Mouse (Mus musculus) v-Abl transformed pro-B cells (cell line): ENCODE results near the gene Tes.

Source experiments
- in situ Hi-C, 2 experiments: fragments of 400-800 bp; cut with MboI; formaldehyde crosslinking; loops; one replicate each; pipeline ENCODE4 v1.15.1; 2025; ENCODE audit not compliant: unreplicated experiment in 2 of 2

Tes gene

DNA sequence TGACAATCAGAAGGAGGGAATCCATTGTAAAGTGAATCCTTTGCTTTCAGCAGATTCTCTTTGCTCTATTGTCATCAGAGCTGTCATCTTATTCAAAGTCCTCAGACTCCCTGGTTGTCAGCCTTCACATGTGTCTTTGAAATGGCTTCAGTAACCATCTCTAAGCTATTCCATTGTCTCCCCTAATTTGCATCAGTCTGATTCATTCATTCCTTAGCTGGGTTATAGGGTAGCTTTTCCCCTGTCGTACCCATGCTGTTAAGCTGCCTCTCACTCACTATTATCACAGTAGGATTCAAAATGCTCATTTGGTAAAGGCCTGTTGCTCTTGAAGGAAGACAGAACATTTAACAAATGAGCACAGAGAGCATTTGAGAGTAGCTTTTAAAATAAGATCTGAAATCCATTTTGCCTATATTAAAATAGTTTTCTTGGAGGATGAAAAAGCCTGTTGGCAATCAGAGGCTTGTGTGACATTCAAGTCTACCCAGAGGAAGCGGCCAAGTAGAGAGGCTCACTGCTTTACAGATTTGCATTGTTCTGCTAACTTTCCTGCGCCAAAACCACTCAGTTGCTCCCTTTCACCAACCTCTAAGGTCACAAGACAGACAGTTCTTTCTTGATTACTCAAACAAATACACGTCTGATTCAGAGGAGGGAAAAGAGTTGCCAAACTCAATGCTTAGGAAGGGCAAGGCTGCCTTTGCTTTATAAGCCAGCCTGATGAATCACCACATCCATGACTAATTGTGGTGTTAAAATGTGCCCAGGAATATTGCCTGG is 77.8 kb downstream of the Tes start:
- in situ Hi-C loops: no loop called here

DNA sequence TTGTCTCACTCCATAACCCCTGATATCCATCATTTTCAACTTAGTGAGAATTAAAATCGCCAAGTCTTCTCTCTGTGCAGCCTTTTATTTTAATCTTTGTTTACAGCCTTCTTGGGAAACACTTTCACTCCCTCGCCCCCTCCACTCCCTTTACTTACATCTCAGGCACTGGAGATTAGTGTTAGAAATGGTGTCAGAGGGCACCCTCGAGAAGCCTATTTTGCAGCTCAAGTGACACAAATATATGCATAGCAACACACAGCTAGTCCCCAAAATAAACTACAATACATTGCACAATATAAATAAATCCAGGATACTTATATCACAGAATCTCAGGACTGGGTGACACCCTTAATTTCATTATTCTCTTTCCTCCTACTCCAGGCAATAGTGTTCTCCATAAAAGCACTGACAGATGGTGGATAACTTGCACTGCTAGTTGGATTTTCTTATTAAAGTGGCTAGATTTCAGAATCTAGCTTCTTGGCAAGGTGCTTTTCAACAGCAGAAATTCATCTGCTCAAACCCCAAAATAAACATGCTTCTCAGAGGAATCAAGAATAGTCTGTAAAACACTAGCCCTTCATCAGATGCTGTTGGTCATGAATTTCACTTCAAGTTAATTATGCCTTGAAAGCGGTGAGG is 86.2 kb downstream of the Tes start:
- in situ Hi-C loops: no loop called here

DNA sequence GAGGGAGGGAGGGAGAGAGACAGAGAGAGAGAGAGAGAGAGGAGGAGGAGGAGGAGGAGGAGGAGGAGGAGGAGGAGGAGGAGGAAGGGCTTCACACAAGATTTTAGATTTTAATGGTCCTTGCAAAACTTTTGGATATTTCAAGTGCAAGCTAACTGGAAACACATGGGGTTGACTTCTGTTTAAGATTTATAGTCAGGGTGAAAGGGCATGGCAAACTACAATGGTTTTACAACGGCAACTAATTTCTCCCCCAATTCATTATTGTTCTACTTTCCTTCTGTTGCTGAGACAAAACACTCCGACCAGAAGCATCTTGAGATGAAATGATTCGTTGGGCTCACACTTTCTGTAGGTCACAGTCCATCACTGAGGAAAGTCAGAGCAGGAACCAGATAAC is 87.6 kb downstream of the Tes start:
- in situ Hi-C loops: no loop called here
